Mouse (Mus musculus) MEL (cell line): ENCODE results near the gene Banf1.

ENCODE experiments used
- CTCF ChIP-seq, 3 experiments: IDR thresholded peaks in 2 of 3; conservative IDR thresholded peaks in 1 of 3; 2 replicates each; pipeline ENCODE4 v1.5.1; 2011 to 2012; ENCODE audit warnings: low read length in 3 of 3, low read depth in 2 of 3, mild to moderate bottlenecking in 2 of 3, improper control_type of control experiment in 1 of 3, inconsistent platforms in 1 of 3, mixed read lengths in 1 of 3, moderate library complexity in 1 of 3; ENCODE audit not compliant: control insufficient read depth in 1 of 3, insufficient read depth in 1 of 3, poor library complexity in 1 of 3, severe bottlenecking in 1 of 3
- MAX ChIP-seq: IDR thresholded peaks from 2 replicates; pipeline ENCODE4 v1.6.1; 2011; ENCODE audit warnings: low read length, improper control_type of control experiment
- POLR2A ChIP-seq, 2 experiments: IDR thresholded peaks; 2 replicates each; pipeline ENCODE4 v1.6.1; 2011 to 2012; ENCODE audit warnings: low read length in 2 of 2, mild to moderate bottlenecking in 2 of 2, control low read depth in 1 of 2, improper control_type of control experiment in 1 of 2, low read depth in 1 of 2, moderate library complexity in 1 of 2; ENCODE audit not compliant: control insufficient read depth in 1 of 2, insufficient read depth in 1 of 2, poor library complexity in 1 of 2
- RCOR1 ChIP-seq: IDR thresholded peaks from 2 replicates; pipeline ENCODE4 v1.6.1; 2012; ENCODE audit warnings: low read depth, mild to moderate bottlenecking, inconsistent platforms, low read length, improper control_type of control experiment
- ZNF384 ChIP-seq: IDR thresholded peaks from 2 replicates; pipeline ENCODE4 v1.6.1; 2012; ENCODE audit warnings: low read depth, mild to moderate bottlenecking, inconsistent platforms, low read length, improper control_type of control experiment

DNA sequence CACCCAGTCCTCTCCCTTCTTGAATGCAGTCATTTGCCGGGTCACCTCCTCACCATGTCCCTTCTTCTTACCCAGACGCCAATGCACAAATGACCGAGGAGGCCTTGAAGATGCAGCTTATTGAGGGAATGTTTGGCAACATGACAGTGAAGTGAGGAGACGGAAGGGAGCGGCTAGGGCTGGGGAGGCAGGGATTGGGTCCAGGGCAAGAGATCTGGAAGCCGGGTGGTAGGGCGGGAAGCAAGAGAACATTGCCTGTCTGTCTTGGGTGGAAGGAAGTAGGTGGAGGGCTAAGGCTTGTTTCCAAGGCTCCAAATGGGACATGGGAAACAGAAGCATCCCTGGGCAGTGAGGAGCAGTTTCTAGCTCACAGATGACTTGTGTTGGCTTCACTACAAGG lies 25.6 kb downstream of the Banf1 start:
- TF ChIP-seq CTCF (IDR thresholded peaks at IDR 0.05 in 2 of 3, conservative IDR thresholded peaks at IDR 0.05 in 1 of 3; ENCODE audit: control insufficient read depth in 1 of 3, insufficient read depth in 1 of 3, low read depth in 2 of 3, low read length in 3 of 3, poor library complexity in 1 of 3, severe bottlenecking in 1 of 3) (no peak), POLR2A (IDR thresholded peaks at IDR 0.05; ENCODE audit: control insufficient read depth in 1 of 2, insufficient read depth in 1 of 2, low read depth in 1 of 2, low read length in 2 of 2, poor library complexity in 1 of 2) (no peak), RCOR1 (no peak), MAX (no peak), ZNF384 (no peak)
